8 mouse cellular contexts compared by ENCODE assay signal in the genomic region with DNA sequence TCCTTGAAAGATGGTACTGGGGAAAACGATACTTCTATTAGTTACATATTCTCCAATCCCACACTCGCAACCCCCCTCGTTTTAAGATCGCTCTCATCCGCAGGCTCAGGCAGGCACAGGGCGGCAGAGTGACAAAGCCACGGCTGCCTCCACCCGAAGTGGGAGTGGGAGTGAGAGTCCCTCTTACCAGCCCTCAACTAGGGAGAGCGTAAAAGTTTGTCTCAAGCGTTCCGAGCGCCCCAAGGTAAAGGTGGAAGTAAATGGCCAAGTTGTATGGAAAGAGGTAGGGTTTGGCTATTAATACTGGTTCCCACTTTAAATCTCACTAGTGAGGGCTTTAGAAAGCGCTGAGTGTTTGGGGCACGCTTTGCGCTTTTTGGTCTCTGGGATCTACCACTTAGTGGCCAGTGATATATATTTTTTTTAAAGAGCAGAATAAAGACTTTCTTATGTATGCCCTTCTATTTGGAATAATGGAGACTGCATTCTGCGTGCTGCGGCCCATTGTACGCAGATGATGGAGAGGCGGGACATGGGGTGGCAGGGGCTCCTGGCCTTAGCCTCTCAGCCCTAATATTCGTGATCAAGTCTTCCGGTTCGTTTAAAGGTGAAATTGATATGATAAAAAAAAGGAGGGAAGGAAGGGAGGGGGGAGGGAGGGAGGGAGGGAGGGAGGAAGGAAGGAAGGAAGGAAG. TPM values are rescaled to one million over a fixed set of nuclear protein-coding genes. Genes with fewer than 3 reads are reported as not detected.
DNase-seq lines count a peak whose midpoint lies in the region; ATAC-seq and TF ChIP-seq lines count a peak whose summit lies in the region.

No protein-coding gene starts in this region.

- H3K4me2 ChIP-seq in forebrain, embryonic 15.5 days (replicated peaks), result peak overlapping the region; percentile 71
- H3K4me2 ChIP-seq in liver, embryonic 11.5 days, result peak overlapping the region; percentile 65

- H3K9ac ChIP-seq in ES-Bruce4 (ENCODE audit: low read depth, poor library complexity, severe bottlenecking), result no peak overlapping the region
- H3K9ac ChIP-seq in forebrain, embryonic 15.5 days (replicated peaks), result peak overlapping the region; percentile 82
- no peak overlapping the region for H3K9ac ChIP-seq in liver, embryonic 11.5 days (ENCODE audit: low read depth, low read length)

- TF ChIP-seq POLR2A in ES-Bruce4 (IDR thresholded peaks at IDR 0.05; ENCODE audit: insufficient read depth, low read length), result no peak

- no peak overlapping the region for H3K27ac ChIP-seq in ES-Bruce4 (ENCODE audit: insufficient read depth, low read length)
- H3K27ac ChIP-seq in forebrain, embryonic 15.5 days (replicated peaks), result peak overlapping the region; percentile 100
- peak overlapping the region; percentile 55 for H3K27ac ChIP-seq in liver, embryonic 11.5 days (ENCODE audit: low read depth, low read length)

- intact Hi-C loops in gastrocnemius, postnatal 36 days (cut with DNase I), result loop anchor here (2.0 kb wide), 1 partner anchor 219 kb away; no protein-coding TSS in a partner anchor

- no peaks in the 10 kb centered on the region for H3K9me3 ChIP-seq in ES-Bruce4 (replicated peaks; ENCODE audit: control insufficient read depth, insufficient read depth, low read length, poor library complexity, severe bottlenecking)
- H3K9me3 ChIP-seq in forebrain, embryonic 15.5 days, result no peaks in the 10 kb centered on the region
- H3K9me3 ChIP-seq in liver, embryonic 11.5 days (ENCODE audit: control insufficient read depth, low read length), result no peaks in the 10 kb centered on the region

- WGBS in forebrain, embryonic 15.5 days, result under 1% methylated on average over 22 of the region's 22 CpGs
- WGBS in liver, embryonic 11.5 days, result 4% methylated on average over 22 of the region's 22 CpGs

- no peak for DNase-seq in frontal cortex, postnatal 10 days (ENCODE audit: low spot score in 2 of 2)
- no peak for DNase-seq in liver, embryonic 11.5 days (ENCODE audit: low spot score)
- no peak for DNase-seq in retina, embryonic 14.5 days (ENCODE audit: low spot score)
- no peak for DNase-seq in gastrocnemius, postnatal 36 days
- no peak for DNase-seq in cerebellum, adult 9-11 months

- no peak for TF ChIP-seq CTCF in ES-Bruce4 (IDR thresholded peaks at IDR 0.05; ENCODE audit: low read depth, low read length)

- H3K36me3 ChIP-seq in ES-Bruce4 (ENCODE audit: control insufficient read depth, insufficient read depth, low read length, poor library complexity, severe bottlenecking), result no peaks in the 10 kb centered on the region
- H3K36me3 ChIP-seq in forebrain, embryonic 15.5 days, result no peaks in the 10 kb centered on the region
- no peaks in the 10 kb centered on the region for H3K36me3 ChIP-seq in liver, embryonic 11.5 days (ENCODE audit: control insufficient read depth, insufficient read depth, low read length)

- peak overlapping the region; percentile 9; the same call in 1 of the 2 replicates for H3K4me3 ChIP-seq in ES-Bruce4 (ENCODE audit: low read depth, low read length)
- H3K4me3 ChIP-seq in forebrain, embryonic 15.5 days, result peak overlapping the region; percentile 89
- peak overlapping the region; percentile 51 for H3K4me3 ChIP-seq in liver, embryonic 11.5 days (ENCODE audit: low read depth, low read length)

- peaks cover 37% of the 10 kb centered on the region for H3K27me3 ChIP-seq in ES-Bruce4 (ENCODE audit: control insufficient read depth, insufficient read depth, low read length, poor library complexity, severe bottlenecking)
- H3K27me3 ChIP-seq in forebrain, embryonic 15.5 days, result no peaks in the 10 kb centered on the region
- peaks cover 84% of the 10 kb centered on the region for H3K27me3 ChIP-seq in liver, embryonic 11.5 days (replicated peaks; ENCODE audit: control insufficient read depth, insufficient read depth, low read length)

- no peak for TF ChIP-seq EP300 in ES-Bruce4 (IDR thresholded peaks at IDR 0.05; ENCODE audit: insufficient read depth, low read depth, low read length)

- H3K4me1 ChIP-seq in ES-Bruce4 (ENCODE audit: control insufficient read depth, insufficient read depth, low read length), result no peaks in the 10 kb centered on the region
- H3K4me1 ChIP-seq in forebrain, embryonic 15.5 days, result peaks cover 17% of the 10 kb centered on the region
- no peaks in the 10 kb centered on the region for H3K4me1 ChIP-seq in liver, embryonic 11.5 days (replicated peaks; ENCODE audit: control insufficient read depth, insufficient read depth, low read length)

- peak; percentile 11 for ATAC-seq in frontal cortex, adult (ENCODE audit: low TSS enrichment)
- peak; percentile 44 for ATAC-seq in forebrain, embryonic 15.5 days (replicated peaks)
- 0 out of 2 replicates have a peak, but pooled peaks have one; percentile 6 for ATAC-seq in liver, embryonic 11.5 days (replicated peaks; ENCODE audit: low FRiP score)

RNA-seq across cellular contexts. Expression of a gene that starts 2.5 kb away (rescaled TPM):
- polyA plus RNA-seq in ES-Bruce4 (2011; ENCODE audit: insufficient read depth, insufficient read length, low read depth, missing spikeins), result not detected in 2 replicates
- 77.7 and 88.5 TPM in 2 replicates for polyA plus RNA-seq in forebrain, embryonic 15.5 days (2015; fragmentation: Nextera tagmentation; extraction: Ambion mirVana)
- polyA plus RNA-seq in liver, embryonic 11.5 days (2014; fragmentation: Nextera tagmentation; extraction: Ambion mirVana), result 6.1 and 6.5 TPM in 2 replicates
- under 1 TPM; 0.31 to 0.69 TPM for total RNA-seq in gastrocnemius, postnatal 36 days (2021)

Comparison
In these comparisons a context has a peak if more than half of its experiments do, and no peak if none do; other contexts are left out.
1. H3K4me3 ChIP-seq: peak in every context shown above with its lines; median percentile 89 in forebrain, embryonic 15.5 days; 51 in liver, embryonic 11.5 days; 9 in ES-Bruce4.
2. RNA of a gene that starts 2.5 kb away (polyA plus RNA-seq): 77.7 to 88.5 TPM in forebrain, embryonic 15.5 days; 6.1 to 6.5 TPM in liver, embryonic 11.5 days and not detected in ES-Bruce4; every median in the first group is over 10 times any median in the second.
3. Peak in every context shown above with its lines, with median percentiles within 50 percentile points of each other: ATAC-seq.